Mouse (Mus musculus) adrenal gland, postnatal 4 days (tissue): ENCODE results near the gene Kat6b. TPM values are rescaled to one million over a fixed set of nuclear protein-coding genes. Genes with fewer than 3 reads are reported as not detected.
"Not testable (repeated sequence)": the region's sequence is repeated elsewhere in the genome, so short reads cannot be mapped to it uniquely, and the experiment has no call there.

Experiments used
- DNase-seq, 2 experiments: peaks; one replicate each; pipeline ENCODE4 v3.0.0; 2021 to 2022; ENCODE audit warnings: low spot score in 2 of 2, mixed read lengths in 2 of 2
- total RNA-seq, 2 experiments: library from RNA; stranded (reverse); gene quantifications; 2 replicates each; pipeline ENCODE4 v1.2.3; 2021

Kat6b gene
- total RNA-seq, 2 experiments from 2014 or later: 61.2 to 69.5 TPM

- DNase-seq: no peak
Measured at GRCm38 (mm10) chr14:21484199-21484598, 3.0 kb downstream of the Kat6b start.

- no peak for DNase-seq
Measured at GRCm38 (mm10) chr14:21484693-21485092, 3.5 kb downstream of the Kat6b start.

GRCm38 (mm10) chr14:21485961-21486520 lies 4.8 kb downstream of the Kat6b start:
- no peak for DNase-seq

GRCm38 (mm10) chr14:21487135-21487534 lies 5.9 kb downstream of the Kat6b start:
- DNase-seq: not testable (repeated sequence)

GRCm38 (mm10) chr14:21488426-21489115 lies 7.3 kb downstream of the Kat6b start:
- DNase-seq: not testable (repeated sequence)

DNA sequence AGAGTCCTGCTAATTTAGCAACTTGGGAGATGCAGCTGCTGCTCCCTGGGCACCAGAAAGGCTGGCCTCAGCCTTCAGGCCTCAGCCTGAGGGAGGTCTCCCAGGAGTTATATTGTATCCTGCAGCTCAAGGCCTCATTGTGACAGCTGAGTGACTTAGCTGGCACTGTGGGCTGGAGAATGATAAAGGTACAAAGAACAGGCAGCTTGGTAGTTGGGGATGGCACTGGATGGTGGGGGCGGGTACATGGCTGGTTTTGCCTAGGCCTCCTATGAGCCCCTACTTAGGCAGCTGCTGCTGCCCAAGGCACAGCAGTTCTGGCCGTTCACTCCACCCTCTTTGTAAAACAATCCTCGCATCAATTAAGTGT lies 7.9 kb downstream of the Kat6b start:
- no peak for DNase-seq

DNA sequence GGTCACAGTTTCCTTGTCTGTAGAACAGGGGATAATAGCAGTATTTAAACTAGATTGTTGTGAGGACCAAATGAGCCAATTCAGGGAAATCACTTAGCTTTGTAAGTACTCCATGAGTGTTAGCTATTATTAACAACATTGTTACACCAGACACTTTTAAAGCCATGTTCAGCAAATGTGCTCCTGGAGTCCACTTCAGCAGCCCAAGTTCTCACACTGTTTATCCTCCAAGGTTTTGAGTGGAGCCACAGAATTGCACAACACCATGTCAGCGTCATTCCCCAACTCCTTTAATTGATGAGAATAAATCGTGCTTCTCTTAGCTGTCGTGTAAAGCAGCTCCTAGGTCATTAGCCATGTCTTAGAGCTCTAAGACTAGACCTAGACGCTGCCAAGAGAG lies 8.9 kb downstream of the Kat6b start:
- DNase-seq: no peak

- DNase-seq: no peak
Measured at GRCm38 (mm10) chr14:21498361-21498996, 17.2 kb downstream of the Kat6b start.

GRCm38 (mm10) chr14:21499011-21499581 lies 17.9 kb downstream of the Kat6b start:
- DNase-seq: peak; percentile 27 to 44

- peak in 1 of 2 experiments; percentile 55 for DNase-seq
Measured at GRCm38 (mm10) chr14:21499631-21500153, 18.5 kb downstream of the Kat6b start.

GRCm38 (mm10) chr14:21500154-21501047 lies 19.2 kb downstream of the Kat6b start:
- DNase-seq: peak; percentile 98 to 99

DNA sequence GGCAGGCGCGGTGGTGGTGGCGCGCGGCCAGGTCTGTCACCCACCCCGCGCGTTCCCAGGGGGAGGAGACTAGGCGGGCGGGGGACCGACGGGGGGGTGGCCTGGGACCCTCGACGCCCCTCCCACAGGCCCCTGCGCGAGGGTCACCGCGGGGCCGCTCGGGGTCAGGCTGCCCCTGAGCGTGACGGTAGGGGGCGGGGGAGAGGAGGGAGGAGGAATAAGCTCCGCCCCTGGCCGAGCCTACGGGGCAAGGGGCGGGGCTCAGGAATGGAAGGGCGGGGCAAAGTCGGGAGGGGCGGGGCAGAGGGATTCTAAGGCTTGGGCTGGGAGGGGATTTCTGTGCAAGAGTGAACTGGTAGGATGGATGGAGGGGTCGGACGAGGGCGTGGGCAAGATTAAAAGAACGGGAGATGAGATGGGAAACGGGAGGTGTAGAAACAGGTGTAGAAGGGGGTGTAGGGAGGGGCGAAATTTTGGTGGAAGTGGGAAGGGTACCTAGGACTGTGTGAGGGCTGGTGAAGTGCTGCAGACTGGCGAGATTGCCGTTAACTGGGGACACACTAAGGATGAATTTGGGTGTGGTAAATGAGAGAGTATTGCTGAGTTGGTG lies 19.9 kb downstream of the Kat6b start:
- peak; percentile 78 to 84 for DNase-seq

DNA sequence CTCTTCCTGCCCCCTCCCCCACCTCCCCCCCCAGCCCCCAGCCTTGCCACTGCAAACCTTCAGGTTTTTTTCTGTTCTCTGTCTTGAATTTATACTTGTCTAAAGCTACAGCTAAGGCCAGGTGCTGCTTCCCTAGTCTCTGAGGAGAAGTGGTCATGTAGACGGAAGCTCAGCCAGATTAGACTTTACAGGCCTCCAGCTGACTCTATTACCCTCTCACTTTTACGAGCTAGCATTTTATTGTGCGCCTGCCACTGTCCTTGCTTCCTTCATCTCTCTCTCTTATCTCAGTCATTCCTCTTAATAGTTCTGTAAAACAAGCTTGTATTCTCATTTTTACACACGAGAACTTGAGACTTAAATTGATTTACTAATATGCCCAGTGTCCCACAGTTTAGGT lies 23.8 kb downstream of the Kat6b start:
- no peak for DNase-seq

- no peak for DNase-seq
Measured at GRCm38 (mm10) chr14:21507046-21507445, 25.8 kb downstream of the Kat6b start.

DNA sequence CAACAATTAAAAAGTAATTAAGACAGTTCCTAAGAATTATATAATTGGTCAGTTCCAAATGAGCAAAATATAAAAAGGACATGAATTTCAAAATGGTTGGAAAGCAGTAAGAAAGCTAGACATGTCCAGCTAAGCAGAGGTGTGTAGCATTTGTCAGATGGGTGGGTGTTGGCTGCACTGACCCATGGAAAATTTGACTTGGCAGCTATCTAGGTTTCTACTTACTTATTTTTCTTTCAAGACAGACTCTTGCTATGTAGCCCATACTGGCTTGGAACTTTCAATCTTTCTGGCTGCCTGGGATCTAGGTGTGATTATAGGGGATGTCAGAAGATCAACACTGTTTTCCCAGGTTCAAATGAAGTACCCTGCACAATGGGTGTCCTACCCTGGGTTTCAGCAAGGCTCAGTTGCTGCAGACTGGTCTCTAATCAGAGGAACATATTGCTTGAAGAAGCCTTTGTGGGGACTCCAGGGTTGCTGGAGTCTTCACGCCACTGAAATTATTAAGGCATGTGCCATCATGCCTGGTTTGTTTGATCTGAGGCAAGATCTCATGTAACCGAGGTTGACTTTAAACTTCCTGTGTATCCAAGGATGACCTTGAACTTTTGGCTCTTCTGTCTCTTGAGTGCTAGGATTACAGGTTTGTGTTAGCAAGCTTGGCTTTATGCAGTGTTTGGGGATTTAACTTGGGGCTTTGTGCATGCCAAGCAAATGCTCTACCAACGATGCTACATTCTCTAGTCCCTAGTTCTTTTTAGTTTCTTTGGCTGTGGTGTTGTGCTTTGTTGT lies 28.1 kb downstream of the Kat6b start:
- DNase-seq: no peak

DNA sequence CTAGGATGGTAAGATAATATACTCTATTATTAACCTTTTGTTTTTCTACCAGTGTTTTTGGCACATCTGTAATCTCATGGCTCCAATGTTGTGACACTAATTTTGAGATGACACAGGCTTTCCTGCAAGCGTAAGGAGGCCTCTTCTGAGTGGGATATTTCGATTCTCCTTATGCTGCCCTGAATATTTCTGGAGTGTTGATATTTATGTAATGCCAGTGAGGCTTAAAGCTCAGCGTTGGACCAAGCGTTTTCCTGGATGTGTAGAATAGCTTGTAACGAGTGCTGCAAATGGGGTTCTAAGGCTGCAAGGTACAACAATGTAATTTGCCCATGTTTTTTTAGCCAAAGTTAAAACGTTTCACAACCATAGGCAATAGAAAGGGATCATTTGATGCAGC lies 30.2 kb downstream of the Kat6b start:
- DNase-seq: no peak

DNA sequence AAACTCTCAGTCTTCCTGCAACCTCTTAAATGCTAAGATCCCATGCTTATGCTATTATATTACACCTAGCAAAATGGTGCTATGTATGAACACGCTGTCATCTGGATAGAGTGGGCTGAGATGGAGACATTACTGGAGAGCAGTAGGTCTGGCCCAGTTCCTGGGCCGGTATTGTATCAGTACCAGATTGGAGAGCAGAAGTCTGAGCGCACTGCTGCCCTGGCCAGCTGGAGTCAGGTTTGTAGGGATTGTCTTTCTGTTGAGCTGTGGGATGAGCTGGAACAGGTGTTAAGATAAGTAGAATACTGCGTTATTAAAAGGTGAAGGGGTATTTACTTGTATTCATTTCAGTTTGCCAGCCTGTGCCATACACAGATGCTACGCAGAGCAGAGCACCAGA lies 34.3 kb downstream of the Kat6b start:
- DNase-seq: no peak

- DNase-seq: no peak
Measured at GRCm38 (mm10) chr14:21519307-21519706, 38.1 kb downstream of the Kat6b start.

- DNase-seq: no peak
Measured at GRCm38 (mm10) chr14:21520496-21520895, 39.3 kb downstream of the Kat6b start.

GRCm38 (mm10) chr14:21521496-21521895 lies 40.3 kb downstream of the Kat6b start:
- DNase-seq: not testable (repeated sequence)
